Mouse (Mus musculus) heart, embryonic 10.5 days (tissue): ENCODE results near the gene Gm35315. TPM values are rescaled to one million over a fixed set of nuclear protein-coding genes. Genes with fewer than 3 reads are reported as not detected.
A peak's percentile ranks its signal among the peaks of the same experiment; 100 is the strongest.
"Not testable (repeated sequence)": the region's sequence is repeated elsewhere in the genome, so short reads cannot be mapped to it uniquely, and the experiment has no call there.

Experiments used
- DNase-seq: peaks from one replicate; pipeline ENCODE4 v3.0.0-alpha.2; 2017; ENCODE audit warnings: low spot score
- H3K27ac ChIP-seq: fragments of 300-500 bp; sonication (generic); 2 replicates; pipeline ENCODE4 v1.5.1; 2016; ENCODE audit warnings: mild to moderate bottlenecking
- H3K27me3 ChIP-seq: fragments of 300-500 bp; sonication (generic); 2 replicates; pipeline ENCODE4 v1.6.1; 2016; ENCODE audit warnings: mild to moderate bottlenecking; ENCODE audit not compliant: poor library complexity, insufficient read depth, severe bottlenecking
- H3K36me3 ChIP-seq: fragments of 300-500 bp; sonication (generic); 2 replicates; pipeline ENCODE4 v1.6.1; 2016; ENCODE audit warnings: mild to moderate bottlenecking, moderate library complexity
- H3K4me1 ChIP-seq: fragments of 300-500 bp; sonication (generic); 2 replicates; pipeline ENCODE4 v1.6.1; 2016; ENCODE audit warnings: mild to moderate bottlenecking
- H3K4me3 ChIP-seq: fragments of 300-500 bp; sonication (generic); 2 replicates; pipeline ENCODE4 v1.5.1; 2016; ENCODE audit warnings: mild to moderate bottlenecking, moderate library complexity
- H3K9me3 ChIP-seq: fragments of 300-500 bp; sonication (generic); 2 replicates; pipeline ENCODE4 v1.6.1; 2016; ENCODE audit warnings: mild to moderate bottlenecking, moderate library complexity
- WGBS: fragments of 180-500 bp; shearing (Covaris S2); methylation state at CpG from one replicate; pipeline ENCODE4 v1.1.7; 2016; 5-methylcytosine and 5-hydroxymethylcytosine counted together
- polyA plus RNA-seq: library from polyadenylated mRNA; unstranded; fragments of >200 nt; fragmentation: Nextera tagmentation; extraction: Ambion mirVana; gene quantifications from 2 replicates; pipeline ENCODE4 v1.2.1, GENCODE M21; 2016

The Gm35315 gene
- polyA plus RNA-seq, 1 experiment from 2014 or later = 1.6 TPM

DNA sequence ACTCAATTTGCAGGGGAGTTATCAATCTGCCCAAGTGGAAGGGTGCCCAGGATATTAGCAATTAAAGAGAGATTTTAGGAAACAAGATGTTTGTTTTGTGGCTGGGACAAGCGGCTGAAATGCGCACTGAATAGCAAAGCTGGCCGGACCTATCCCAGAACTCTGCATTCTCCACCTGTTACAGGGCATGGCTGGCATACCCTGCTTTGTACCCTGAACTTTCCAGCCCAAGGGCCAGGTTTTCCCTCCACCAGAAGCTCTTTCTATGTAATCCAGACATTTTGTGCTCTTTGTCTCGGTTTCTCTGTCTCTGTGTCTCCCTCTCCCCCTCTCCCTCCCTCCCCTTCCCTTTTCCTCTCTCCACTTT is 610 bp upstream of the Gm35315 start:
- DNase-seq = no peak
- Histone ChIP-seq H3K9me3 (no peaks in the 10 kb centered on the region), H3K4me3 (peak overlapping the region; percentile 69), H3K36me3 (no peaks in the 10 kb centered on the region), H3K4me1 (peaks cover 4% of the 10 kb centered on the region; the same call in 1 of the 2 replicates), H3K27me3 (peaks cover 12% of the 10 kb centered on the region), H3K27ac (peak overlapping the region; percentile 89)
- 7% methylated on average over 4 of the region's 4 CpGs for WGBS

DNA sequence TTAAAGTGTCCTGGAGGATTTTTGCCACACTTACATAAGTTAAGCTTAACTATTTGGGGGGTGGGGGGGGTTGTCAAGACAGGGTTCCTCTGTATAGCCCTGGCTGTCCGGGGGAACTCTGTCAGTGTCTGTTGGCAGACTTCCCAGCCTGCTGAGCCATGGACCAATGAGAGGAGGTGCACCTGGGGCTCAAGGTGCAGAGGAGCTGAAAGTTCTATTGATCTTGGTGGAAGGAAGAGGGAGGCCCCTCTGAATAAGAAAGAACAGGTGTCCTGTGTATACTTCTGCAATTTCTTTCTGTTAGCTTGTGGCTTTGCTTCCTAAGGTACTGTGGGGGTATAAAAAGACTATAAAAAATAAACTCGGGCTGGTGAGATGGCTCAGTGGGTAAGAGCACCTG is 2.7 kb downstream of the Gm35315 start:
- no peaks in the 10 kb centered on the region for H3K9me3 ChIP-seq
- H3K36me3 ChIP-seq = no peaks in the 10 kb centered on the region
- WGBS = 71% methylated on average over 2 of the region's 2 CpGs
- H3K27me3 ChIP-seq = no peaks in the 10 kb centered on the region
- no peak overlapping the region for H3K27ac ChIP-seq
- H3K4me1 ChIP-seq = peaks cover 4% of the 10 kb centered on the region; the same call in 1 of the 2 replicates
- no peak for DNase-seq
- no peak overlapping the region for H3K4me3 ChIP-seq

DNA sequence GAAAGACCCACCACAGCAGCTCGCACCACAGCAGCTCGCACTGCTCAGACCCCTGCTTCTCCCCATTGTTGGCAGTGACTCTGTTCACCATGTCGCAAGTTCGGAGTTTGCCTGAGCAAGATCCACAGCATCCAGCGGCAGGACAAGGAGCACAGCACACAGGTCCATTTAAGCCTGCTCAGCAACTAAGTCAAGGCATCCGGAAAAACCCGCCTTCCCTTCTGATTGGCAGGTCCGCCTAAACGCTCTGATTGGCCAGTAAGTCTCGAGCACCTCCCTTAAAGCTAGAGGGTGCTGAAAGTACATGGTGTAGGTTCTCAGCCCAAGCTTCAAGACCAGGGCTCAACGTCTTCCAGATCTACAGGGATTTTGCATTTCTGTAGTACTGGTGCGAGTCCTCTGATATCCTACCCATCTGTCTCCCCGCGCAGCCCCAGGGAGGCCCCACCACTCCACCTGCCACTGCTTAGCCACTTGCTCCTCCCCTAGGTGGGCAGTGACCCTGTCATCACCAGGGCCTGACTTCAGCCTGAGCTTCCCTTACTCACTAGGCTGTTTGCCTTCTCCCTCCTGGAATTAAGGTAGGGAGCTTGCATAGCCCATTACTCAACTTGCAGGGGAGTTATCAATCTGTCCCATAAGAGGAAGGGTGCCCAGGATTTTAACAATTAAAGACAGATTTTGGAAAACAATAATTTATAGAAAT is 7.9 kb downstream of the Gm35315 start:
- H3K27me3 ChIP-seq = no peaks in the 10 kb centered on the region
- DNase-seq = peak; percentile 82
- WGBS = 21% methylated on average over 14 of the region's 14 CpGs
- H3K4me1 ChIP-seq = 0 out of 2 replicates have a peak, but pooled peaks cover 3% of the 10 kb centered on the region
- H3K36me3 ChIP-seq = no peaks in the 10 kb centered on the region
- H3K27ac ChIP-seq = no peak overlapping the region
- peak overlapping the region; percentile 40 for H3K4me3 ChIP-seq
- H3K9me3 ChIP-seq = no peaks in the 10 kb centered on the region

DNA sequence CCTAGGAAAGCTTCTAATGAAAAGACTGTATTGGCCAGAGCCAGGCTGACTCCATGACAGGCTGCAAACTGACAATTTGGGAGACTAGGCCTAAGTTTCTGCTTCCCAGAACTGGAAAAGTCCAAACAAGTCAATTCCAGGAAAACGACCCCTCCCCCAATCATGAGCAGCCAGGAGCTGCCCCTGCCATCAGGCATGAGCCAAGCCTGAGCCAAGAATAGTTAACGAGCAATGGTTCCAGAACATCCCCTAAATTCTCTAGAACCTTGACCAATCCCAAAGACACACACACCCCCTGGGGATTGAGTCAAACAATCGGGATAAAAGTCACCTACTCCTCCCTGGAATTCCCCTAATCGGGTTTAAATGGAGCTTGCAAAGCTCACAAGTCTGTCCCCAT is 11.3 kb downstream of the Gm35315 start:
- H3K4me1 ChIP-seq = 0 out of 2 replicates have a peak, but pooled peaks cover 3% of the 10 kb centered on the region
- H3K27me3 ChIP-seq = no peaks in the 10 kb centered on the region
- DNase-seq = no peak
- peaks cover 17% of the 10 kb centered on the region for H3K9me3 ChIP-seq
- 73% methylated on average over 4 of the region's 4 CpGs for WGBS
- H3K36me3 ChIP-seq = peaks cover 9% of the 10 kb centered on the region
- no peak overlapping the region for H3K27ac ChIP-seq
- no peak overlapping the region for H3K4me3 ChIP-seq

DNA sequence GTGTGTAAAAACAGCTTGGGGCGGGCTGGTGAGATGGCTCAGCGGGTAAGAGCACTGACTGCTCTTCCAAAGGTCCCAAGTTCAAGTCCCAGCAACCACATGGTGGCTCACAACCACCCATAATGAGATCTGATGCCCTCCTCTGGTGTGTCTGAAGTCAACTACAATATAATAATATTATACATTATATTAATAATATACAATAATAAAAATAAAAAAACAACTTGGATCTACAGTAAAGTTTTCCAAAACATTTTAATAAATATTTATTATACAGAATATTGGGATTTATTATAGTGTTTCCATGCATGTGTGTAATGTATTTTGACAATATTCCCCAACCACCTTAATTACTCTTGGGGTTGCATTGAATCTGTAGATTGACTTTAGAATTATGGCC is 21.8 kb downstream of the Gm35315 start, which contains the start of gene Gm17655:
Gene Gm17655, minus strand, starts transcription at position 101 of the 400 bp plus-strand sequence.
- peaks cover 21% of the 10 kb centered on the region for H3K9me3 ChIP-seq
- 70% methylated on average over 2 of the region's 2 CpGs for WGBS
- not testable (repeated sequence) for H3K27me3 ChIP-seq, H3K4me3 ChIP-seq, H3K36me3 ChIP-seq, DNase-seq, H3K27ac ChIP-seq, H3K4me1 ChIP-seq

DNA sequence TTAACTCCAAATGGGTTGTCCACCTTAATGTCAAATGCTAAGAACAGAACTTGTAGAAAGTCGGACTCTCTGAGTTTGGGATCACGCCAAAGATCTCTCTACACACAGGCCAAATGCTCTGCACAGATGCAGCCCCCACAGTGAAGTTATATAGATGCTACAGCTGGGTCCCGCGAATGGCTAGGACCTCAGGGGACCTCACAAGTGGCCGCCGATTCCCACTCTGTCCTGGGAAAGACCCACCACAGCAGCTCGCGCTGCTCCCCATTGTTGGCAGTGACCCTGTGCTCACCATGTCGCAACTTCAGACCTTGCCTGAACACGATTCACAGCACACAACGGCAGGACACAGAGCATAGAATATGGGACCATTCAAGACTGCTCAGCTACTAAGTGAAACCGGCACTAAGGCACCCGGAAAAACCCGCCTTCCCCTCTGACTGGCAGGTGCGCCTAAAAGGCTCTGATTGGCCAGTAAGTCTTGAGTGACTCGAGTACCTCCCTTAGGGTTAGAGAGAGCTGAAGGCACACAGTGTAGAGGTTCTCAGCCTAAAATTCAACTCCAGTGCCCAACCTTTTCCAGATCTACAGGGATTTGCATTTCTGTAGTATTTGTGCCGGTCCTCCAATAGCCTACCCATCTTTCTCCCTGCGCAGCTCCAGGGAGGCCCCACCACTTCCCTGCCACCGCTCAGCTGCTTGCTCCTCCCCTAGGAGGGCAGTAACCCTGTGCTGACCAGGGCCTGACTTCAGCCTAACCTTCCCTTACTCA is 36.4 kb downstream of the Gm35315 start:
- H3K27ac ChIP-seq = peak overlapping the region; percentile 86
- no peaks in the 10 kb centered on the region for H3K27me3 ChIP-seq
- no peaks in the 10 kb centered on the region for H3K9me3 ChIP-seq
- H3K36me3 ChIP-seq = no peaks in the 10 kb centered on the region
- peak overlapping the region; percentile 77 for H3K4me3 ChIP-seq
- 1% methylated on average over 19 of the region's 19 CpGs for WGBS
- H3K4me1 ChIP-seq = no peaks in the 10 kb centered on the region
- DNase-seq = peak; percentile 92

Other genes with a start within 250 kb of the Gm35315 start
- gene Gm15446, start 171.0 kb downstream of the Gm35315 start, polyA plus RNA-seq = 0.40 and 0.59 TPM in 2 replicates
- 16.5 and 17.0 TPM in 2 replicates for gene Zfp932, start 97.9 kb downstream of the Gm35315 start, polyA plus RNA-seq
- 4.2 and 5.5 TPM in 2 replicates for gene Gm17655, start 21.9 kb downstream of the Gm35315 start, polyA plus RNA-seq
- 0.84 and 1.1 TPM in 2 replicates for gene Plcxd1, start 5.5 kb upstream of the Gm35315 start, polyA plus RNA-seq
- gene Gtpbp6, start 13.8 kb upstream of the Gm35315 start, polyA plus RNA-seq = 25.0 and 33.9 TPM in 2 replicates
- 2.7 and 3.4 TPM in 2 replicates for gene Zfp605, start 15.7 kb upstream of the Gm35315 start, polyA plus RNA-seq
- 37.2 and 39.0 TPM in 2 replicates for gene Chfr, start 41.4 kb upstream of the Gm35315 start, polyA plus RNA-seq
- 20.6 and 22.3 TPM in 2 replicates for gene Golga3, start 82.3 kb upstream of the Gm35315 start, polyA plus RNA-seq
- 21.7 and 24.1 TPM in 2 replicates for gene Ankle2, start 136.6 kb upstream of the Gm35315 start, polyA plus RNA-seq
- gene Pgam5, start 175.5 kb upstream of the Gm35315 start, polyA plus RNA-seq = 74.5 and 81.2 TPM in 2 replicates
- 18.5 and 20.2 TPM in 2 replicates for gene Pxmp2, start 191.8 kb upstream of the Gm35315 start, polyA plus RNA-seq
- 23.8 and 32.4 TPM in 2 replicates for gene Pole, start 191.9 kb upstream of the Gm35315 start, polyA plus RNA-seq
- 0.27 and 0.44 TPM in 2 replicates for gene P2rx2, start 248.8 kb upstream of the Gm35315 start, polyA plus RNA-seq